Mouse (Mus musculus): Measurements from ENCODE around the gene Actn4.

DNA sequence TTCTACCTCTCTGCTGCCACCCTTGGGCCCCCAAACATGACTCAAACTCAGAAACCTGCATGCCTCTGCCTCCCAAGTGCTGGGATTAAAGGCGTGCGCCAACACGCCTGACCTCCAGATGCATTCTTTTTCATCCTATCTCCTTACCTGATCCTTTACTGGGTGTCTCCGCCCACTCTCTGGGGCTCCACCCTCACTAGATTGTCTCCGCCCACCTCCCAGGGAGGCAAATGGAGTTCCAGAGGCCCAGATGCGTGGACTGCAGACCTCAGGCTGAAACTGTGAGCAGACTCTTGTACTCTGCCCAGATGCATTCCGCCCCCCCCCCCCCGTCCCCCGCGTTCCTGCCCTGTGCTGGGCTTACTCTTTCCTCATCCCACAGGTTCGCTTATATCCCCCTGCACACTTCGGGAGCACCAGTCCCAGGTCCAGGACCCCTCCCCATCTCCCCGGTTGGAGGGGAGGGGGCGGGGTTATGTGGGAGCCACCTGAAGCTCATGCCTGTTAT lies 28.7 kb upstream of the Actn4 start:
- no peak for TF ChIP-seq CTCF (IDR thresholded peaks at IDR 0.05; ENCODE audit: low read depth, low read length)
- no peak for TF ChIP-seq POLR2A (IDR thresholded peaks at IDR 0.05; ENCODE audit: borderline replicate concordance, low read depth, low read length)
